Mouse (Mus musculus): ENCODE results near the gene Sec16b. TPM values are rescaled to one million over a fixed set of nuclear protein-coding genes. Genes with fewer than 3 reads are reported as not detected.

Sec16b gene
- polyA plus RNA-seq, 1 experiment from 2014 or later, result 2.1 TPM

DNA sequence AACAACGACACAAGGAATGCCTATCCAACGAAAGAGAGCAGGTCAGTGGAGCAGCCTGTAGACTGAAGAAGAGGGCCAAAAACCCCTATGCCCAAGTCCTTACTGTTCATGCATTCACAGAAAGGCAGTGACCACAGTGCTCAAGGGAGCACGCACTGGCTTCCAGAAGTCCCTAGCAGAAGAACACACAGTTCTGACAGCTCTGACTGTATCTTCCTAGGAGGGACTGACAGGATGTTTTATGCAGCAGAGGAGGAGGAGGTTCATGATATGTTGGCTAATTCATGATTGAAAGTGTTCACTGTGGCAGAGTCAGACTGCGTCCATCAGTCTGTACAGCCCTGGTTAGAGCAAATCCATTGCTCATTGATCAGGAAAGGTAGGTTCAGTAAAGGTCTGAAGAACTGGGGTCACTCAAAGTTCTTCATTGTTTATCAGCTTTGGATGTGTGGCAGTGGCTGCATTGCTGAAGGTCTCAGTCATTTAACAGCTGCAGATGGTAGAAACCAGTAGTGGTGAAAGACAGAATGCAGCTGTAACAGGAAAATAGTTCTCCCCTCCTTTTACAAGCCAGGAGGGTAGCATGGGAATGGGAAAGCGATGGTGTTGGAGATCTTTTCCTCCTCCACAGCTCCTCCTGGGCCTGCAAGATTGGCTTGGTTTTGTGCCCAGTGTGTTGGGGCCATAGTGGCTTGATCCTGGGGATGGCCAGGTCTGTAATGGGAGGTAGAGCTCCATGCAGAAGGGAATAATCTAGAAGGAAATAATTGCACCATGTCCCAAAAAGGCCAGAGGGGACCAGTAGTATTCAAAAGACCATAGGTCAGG, 62.9 kb downstream of the Sec16b start:
- no peak overlapping the region for H3K9ac ChIP-seq
- H3K27me3 ChIP-seq, result no peaks in the 10 kb centered on the region
- 83% methylated on average over 5 of the region's 5 CpGs for WGBS
- no peak for ATAC-seq (ENCODE audit: insufficient number of reproducible peaks, insufficient read depth, low FRiP score, low TSS enrichment)
- H3K4me3 ChIP-seq, result no peak overlapping the region
- H3K9me3 ChIP-seq, result no peaks in the 10 kb centered on the region
- H3K36me3 ChIP-seq, result no peaks in the 10 kb centered on the region
- no peaks in the 10 kb centered on the region for H3K4me1 ChIP-seq
- no peak overlapping the region for H3K4me2 ChIP-seq (replicated peaks)
- no peak overlapping the region for H3K27ac ChIP-seq

DNA sequence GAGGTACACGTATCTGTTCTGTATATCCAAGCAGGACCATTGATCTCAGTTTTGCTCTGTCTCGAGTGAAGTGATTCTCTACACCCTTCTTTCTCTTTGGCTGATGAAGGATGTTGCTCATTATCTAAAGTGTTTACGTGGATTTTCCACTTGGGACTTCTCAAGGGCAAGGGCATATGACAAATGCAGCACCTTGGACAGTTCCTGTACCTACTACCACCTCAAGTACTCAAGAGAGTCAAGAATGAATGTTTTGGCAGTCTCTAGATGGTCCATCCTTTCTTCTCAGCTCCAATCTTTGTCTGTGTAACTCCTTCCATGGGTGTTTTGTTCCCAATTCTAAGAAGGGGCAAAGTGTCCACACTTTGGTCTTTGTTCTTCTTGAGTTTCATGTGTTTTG, 68.8 kb downstream of the Sec16b start:
- no peaks in the 10 kb centered on the region for H3K36me3 ChIP-seq
- H3K9me3 ChIP-seq, result no peaks in the 10 kb centered on the region
- no peak for ATAC-seq (ENCODE audit: insufficient number of reproducible peaks, insufficient read depth, low FRiP score, low TSS enrichment)
- WGBS, result 76% methylated on average over 3 of the region's 3 CpGs
- H3K4me3 ChIP-seq, result no peak overlapping the region
- no peaks in the 10 kb centered on the region for H3K4me1 ChIP-seq
- H3K27me3 ChIP-seq, result no peaks in the 10 kb centered on the region
- no peak overlapping the region for H3K9ac ChIP-seq
- no peak overlapping the region for H3K27ac ChIP-seq
- no peak overlapping the region for H3K4me2 ChIP-seq (replicated peaks)

DNA sequence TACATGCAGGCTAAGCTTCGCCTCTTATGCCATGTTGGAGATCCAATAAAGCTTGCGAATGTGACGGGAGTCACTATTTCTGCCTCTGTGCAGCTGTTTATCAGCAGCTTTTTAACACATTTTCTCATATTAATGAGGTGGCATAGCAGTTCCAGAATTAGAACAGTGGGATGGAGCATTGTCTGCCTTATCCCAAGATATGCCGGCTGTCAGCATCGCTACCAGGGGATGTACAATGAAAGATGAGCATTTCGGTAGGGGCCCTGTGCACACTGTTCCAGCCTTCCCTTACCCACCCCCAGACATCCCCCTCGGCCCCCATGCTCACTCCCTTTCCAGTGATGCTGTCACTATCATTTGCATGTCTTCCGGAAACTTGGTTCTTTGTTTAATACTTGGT, 71.8 kb downstream of the Sec16b start:
- Histone ChIP-seq H3K9ac (no peak overlapping the region), H3K4me1 (no peaks in the 10 kb centered on the region), H3K27ac (no peak overlapping the region), H3K4me3 (no peak overlapping the region), H3K4me2 (replicated peaks) (no peak overlapping the region), H3K36me3 (no peaks in the 10 kb centered on the region), H3K9me3 (no peaks in the 10 kb centered on the region), H3K27me3 (no peaks in the 10 kb centered on the region)
- 91% methylated on average over 8 of the region's 8 CpGs for WGBS
- ATAC-seq (ENCODE audit: insufficient number of reproducible peaks, insufficient read depth, low FRiP score, low TSS enrichment), result no peak

DNA sequence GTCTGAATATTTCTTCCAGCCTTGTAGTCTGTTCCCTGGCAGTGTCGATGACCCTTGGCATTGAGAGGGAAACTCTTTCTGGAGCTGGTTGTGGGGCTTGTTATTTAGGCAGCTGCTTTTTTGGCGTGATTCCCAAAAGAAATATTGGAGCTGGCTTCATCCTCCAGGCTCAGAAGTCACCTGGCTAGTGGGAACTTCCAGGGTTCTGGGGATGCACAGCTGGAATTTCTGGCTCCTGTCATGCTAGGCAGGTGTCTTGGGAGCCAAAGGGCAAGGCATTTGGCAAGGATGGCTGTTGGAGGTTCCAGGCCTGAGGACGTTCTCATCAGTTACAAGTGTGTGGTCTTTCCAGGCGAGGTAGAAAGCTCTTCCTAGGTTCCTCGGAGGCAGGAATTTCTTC, 80.0 kb downstream of the Sec16b start:
- Histone ChIP-seq H3K9me3 (no peaks in the 10 kb centered on the region), H3K36me3 (no peaks in the 10 kb centered on the region), H3K4me2 (replicated peaks) (no peak overlapping the region), H3K4me3 (no peak overlapping the region), H3K9ac (no peak overlapping the region), H3K4me1 (no peaks in the 10 kb centered on the region), H3K27ac (no peak overlapping the region), H3K27me3 (no peaks in the 10 kb centered on the region)
- 67% methylated on average over 5 of the region's 5 CpGs for WGBS
- ATAC-seq (ENCODE audit: insufficient number of reproducible peaks, insufficient read depth, low FRiP score, low TSS enrichment), result no peak

DNA sequence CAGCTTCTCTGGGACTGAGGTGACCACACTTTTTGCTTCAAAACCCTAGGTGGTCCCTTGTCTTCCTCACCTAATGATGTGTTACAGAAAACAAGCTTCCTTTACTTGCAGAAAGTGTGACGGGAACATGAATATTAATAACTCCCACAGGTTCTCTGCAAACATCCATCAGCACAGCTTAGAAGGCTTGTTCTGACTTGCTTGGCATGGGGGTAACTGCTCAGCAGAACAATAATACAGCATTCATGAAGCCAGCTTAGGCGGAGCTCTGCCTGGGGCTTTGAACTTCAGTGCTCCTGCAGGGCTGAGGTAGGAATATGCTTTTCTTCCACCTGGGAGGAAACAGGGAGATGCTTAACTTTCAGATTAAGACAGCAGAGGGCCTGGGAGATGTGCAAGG, 85.5 kb downstream of the Sec16b start:
- H3K4me1 ChIP-seq, result no peaks in the 10 kb centered on the region
- H3K9ac ChIP-seq, result no peak overlapping the region
- H3K36me3 ChIP-seq, result no peaks in the 10 kb centered on the region
- 55% methylated on average over 2 of the region's 2 CpGs for WGBS
- H3K27me3 ChIP-seq, result no peaks in the 10 kb centered on the region
- no peak overlapping the region for H3K4me2 ChIP-seq (replicated peaks)
- no peak; the same call in 1 of the 2 replicates for ATAC-seq (ENCODE audit: insufficient number of reproducible peaks, insufficient read depth, low FRiP score, low TSS enrichment)
- H3K27ac ChIP-seq, result no peak overlapping the region
- no peak overlapping the region for H3K4me3 ChIP-seq
- no peaks in the 10 kb centered on the region for H3K9me3 ChIP-seq

DNA sequence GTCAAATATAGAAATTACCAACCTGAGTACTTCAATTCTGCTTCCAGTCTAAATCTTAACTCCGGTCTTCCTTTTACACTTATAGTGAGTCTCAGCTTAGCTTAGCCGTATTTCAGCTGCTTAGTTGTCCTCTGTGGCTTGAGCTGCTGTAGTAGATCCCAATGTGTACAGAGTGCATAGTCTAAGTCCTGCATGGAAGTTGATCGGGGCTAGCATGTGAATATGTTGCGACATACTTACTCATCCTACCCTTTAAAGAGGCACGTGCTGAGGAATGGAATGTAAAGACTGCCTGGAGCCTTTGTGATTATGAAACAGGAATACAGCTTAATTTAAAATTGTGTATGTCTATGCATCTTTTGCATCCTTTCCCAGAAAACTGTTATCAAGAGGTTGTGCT, 88.0 kb downstream of the Sec16b start:
- Histone ChIP-seq H3K36me3 (no peaks in the 10 kb centered on the region), H3K27ac (no peak overlapping the region), H3K9me3 (no peaks in the 10 kb centered on the region), H3K4me3 (no peak overlapping the region), H3K27me3 (no peaks in the 10 kb centered on the region), H3K9ac (no peak overlapping the region), H3K4me2 (replicated peaks) (no peak overlapping the region), H3K4me1 (no peaks in the 10 kb centered on the region)
- no peak for ATAC-seq (ENCODE audit: insufficient number of reproducible peaks, insufficient read depth, low FRiP score, low TSS enrichment)
- 75% methylated on average over 5 of the region's 5 CpGs for WGBS

DNA sequence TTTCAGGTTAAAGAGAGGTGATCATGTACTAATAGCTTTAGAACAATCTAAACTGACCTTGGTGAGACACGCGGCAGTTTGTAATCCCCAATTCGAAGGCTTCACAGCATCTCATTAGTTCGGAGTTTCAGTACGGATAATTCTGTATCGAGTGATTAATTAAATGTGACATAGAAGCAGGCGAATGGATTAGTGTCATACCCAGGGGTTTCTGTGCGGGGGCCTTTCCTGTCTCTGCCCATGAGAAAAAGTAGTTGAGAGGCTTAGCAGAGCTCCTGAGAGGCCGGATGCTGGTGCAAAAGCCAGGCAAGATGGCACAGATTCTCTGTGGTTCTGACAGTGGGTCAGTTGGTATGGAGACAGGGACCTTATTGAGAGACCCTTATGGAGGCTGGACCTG, 88.6 kb downstream of the Sec16b start:
- Histone ChIP-seq H3K36me3 (no peaks in the 10 kb centered on the region), H3K27me3 (no peaks in the 10 kb centered on the region), H3K4me3 (no peak overlapping the region), H3K9ac (no peak overlapping the region), H3K27ac (no peak overlapping the region), H3K4me1 (no peaks in the 10 kb centered on the region), H3K9me3 (no peaks in the 10 kb centered on the region), H3K4me2 (replicated peaks) (no peak overlapping the region)
- ATAC-seq (ENCODE audit: insufficient number of reproducible peaks, insufficient read depth, low FRiP score, low TSS enrichment), result no peak
- whole genome bisulfite sequencing, result 78% methylated on average over 9 of the region's 9 CpGs

DNA sequence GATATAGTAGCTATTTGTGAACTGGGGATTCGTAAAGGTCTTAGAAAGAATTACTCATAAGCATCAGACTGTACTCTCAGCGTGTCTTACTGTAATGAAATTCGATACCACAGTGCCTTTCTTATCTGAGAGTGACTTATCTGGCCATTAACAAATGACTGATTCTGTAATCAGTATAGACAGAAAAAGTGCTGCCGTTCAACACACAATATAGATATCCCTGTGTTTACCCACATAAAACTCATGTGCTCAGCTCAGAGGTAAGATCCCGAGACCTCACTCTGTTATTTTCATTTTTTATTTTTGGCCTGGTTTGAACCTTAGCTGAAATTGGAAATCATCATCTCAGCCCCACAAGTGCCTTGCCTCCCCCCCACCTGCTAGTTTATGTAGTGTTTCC, 98.0 kb downstream of the Sec16b start:
- H3K4me3 ChIP-seq, result no peak overlapping the region
- H3K27me3 ChIP-seq, result no peaks in the 10 kb centered on the region
- H3K27ac ChIP-seq, result no peak overlapping the region
- 67% methylated on average over 5 of the region's 5 CpGs for WGBS
- H3K4me1 ChIP-seq, result no peaks in the 10 kb centered on the region
- H3K4me2 ChIP-seq (replicated peaks), result no peak overlapping the region
- ATAC-seq (ENCODE audit: insufficient number of reproducible peaks, insufficient read depth, low FRiP score, low TSS enrichment), result no peak
- no peaks in the 10 kb centered on the region for H3K36me3 ChIP-seq
- H3K9ac ChIP-seq, result no peak overlapping the region
- H3K9me3 ChIP-seq, result no peaks in the 10 kb centered on the region

Other genes with a start within 250 kb of the Sec16b start
- 15.8 and 16.2 TPM in 2 replicates for gene Rasal2, start 94.1 kb upstream of the Sec16b start, polyA plus RNA-seq (2016; fragmentation: Nextera tagmentation; extraction: Ambion mirVana)
- 8.5 and 11.0 TPM in 2 replicates for gene Cryzl2, start 48.2 kb upstream of the Sec16b start, polyA plus RNA-seq (2016; fragmentation: Nextera tagmentation; extraction: Ambion mirVana)

Measured in embryonic facial prominence, embryonic 12.5 days (tissue).